Mouse (Mus musculus): Measurements from ENCODE around the gene Colec11. TPM values are rescaled to one million over a fixed set of nuclear protein-coding genes. Genes with fewer than 3 reads are reported as not detected.

Gene Colec11
- polyA plus RNA-seq (2015; fragmentation: Nextera tagmentation; extraction: Ambion mirVana) = 37.9 and 41.0 TPM in 2 replicates

DNA sequence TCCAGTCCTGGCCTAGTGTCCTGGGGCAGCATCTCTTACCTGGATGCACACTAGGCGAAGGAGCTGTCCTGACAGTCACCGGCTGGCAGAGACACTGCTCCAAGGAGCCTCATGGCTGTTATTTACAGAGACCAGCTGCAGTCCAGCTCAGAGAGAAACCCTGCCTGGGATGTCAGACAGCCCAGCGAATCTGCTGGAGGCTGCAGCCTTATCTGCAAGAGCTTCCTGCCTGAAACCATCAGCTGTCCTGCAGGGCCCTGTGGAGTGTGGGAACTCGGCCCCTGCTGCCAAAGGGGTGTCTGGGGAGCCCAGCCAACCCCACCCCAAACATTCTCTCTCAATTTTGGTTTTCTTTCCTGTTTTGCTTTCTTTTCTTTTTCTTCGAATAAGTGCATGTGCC is at the start of gene Colec11:
Gene Colec11, minus strand, starts transcription at position 183 of the 400 bp plus-strand sequence.
- Histone ChIP-seq H3K36me3 (replicated peaks; ENCODE audit: insufficient read depth, low read length) (no peaks in the 10 kb centered on the region), H3K9ac (replicated peaks) (peak within 1 kb of the TSS; percentile 4; the same call in 1 of the 2 replicates), H3K9me3 (ENCODE audit: low read length) (no peaks in the 10 kb centered on the region), H3K27ac (ENCODE audit: low read depth) (peak within 1 kb of the TSS; percentile 39), H3K4me1 (ENCODE audit: insufficient read depth) (peaks cover 18% of the 10 kb centered on the region), H3K27me3 (ENCODE audit: insufficient read depth, low read length) (no peaks in the 10 kb centered on the region), H3K4me3 (ENCODE audit: low read depth, low read length) (0 out of 2 replicates have a peak within 1 kb of the TSS, but pooled peaks have one; percentile 9), H3K4me2 (ENCODE audit: low read depth, low read length) (0 out of 2 replicates have a peak within 1 kb of the TSS, but pooled peaks have one; percentile 1)
- DNase-seq (no peak), ATAC-seq (no peak)
- WGBS (ENCODE audit: insufficient replicate concordance) = 36% methylated on average over 5 of the region's 5 CpGs
- TF ChIP-seq EP300 (IDR thresholded peaks at IDR 0.05; ENCODE audit: low read depth) (no peak), CTCF (IDR thresholded peaks at IDR 0.05; ENCODE audit: low read depth) (no peak)

DNA sequence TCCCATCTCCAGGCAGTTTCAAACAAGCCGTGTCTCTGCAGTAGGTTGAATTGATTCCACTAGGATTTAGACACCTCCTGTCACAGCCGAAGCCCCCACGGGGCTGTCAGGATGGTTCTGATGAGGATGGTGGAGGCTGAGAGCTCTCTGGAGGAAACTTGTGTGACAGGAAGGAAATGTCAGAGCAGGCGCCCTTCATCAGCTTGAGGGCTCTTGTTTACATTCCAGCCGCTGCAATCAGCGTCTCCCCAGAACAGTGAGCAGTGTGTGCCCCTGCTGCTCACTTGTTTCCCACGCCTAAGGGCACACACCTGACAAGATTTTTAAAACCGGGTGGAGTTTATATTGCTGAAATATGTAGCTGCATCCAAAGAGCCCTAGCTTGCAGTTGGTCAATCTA is 44.1 kb upstream of the Colec11 start:
- Histone ChIP-seq H3K9me3 (ENCODE audit: low read length) (no peaks in the 10 kb centered on the region), H3K4me3 (ENCODE audit: low read depth, low read length) (no peak overlapping the region), H3K27me3 (ENCODE audit: insufficient read depth, low read length) (no peaks in the 10 kb centered on the region), H3K4me1 (ENCODE audit: insufficient read depth) (peaks cover 19% of the 10 kb centered on the region), H3K36me3 (replicated peaks; ENCODE audit: insufficient read depth, low read length) (no peaks in the 10 kb centered on the region), H3K9ac (replicated peaks) (no peak overlapping the region), H3K27ac (ENCODE audit: low read depth) (no peak overlapping the region), H3K4me2 (ENCODE audit: low read depth, low read length) (0 out of 2 replicates have a peak overlapping the region, but pooled peaks have one; percentile 2)
- 16% methylated on average over 8 of the region's 8 CpGs for WGBS (ENCODE audit: insufficient replicate concordance)
- no peak for ATAC-seq
- no peak for DNase-seq
- no peak for TF ChIP-seq CTCF (IDR thresholded peaks at IDR 0.05; ENCODE audit: low read depth)
- TF ChIP-seq EP300 (IDR thresholded peaks at IDR 0.05; ENCODE audit: low read depth) = no peak

DNA sequence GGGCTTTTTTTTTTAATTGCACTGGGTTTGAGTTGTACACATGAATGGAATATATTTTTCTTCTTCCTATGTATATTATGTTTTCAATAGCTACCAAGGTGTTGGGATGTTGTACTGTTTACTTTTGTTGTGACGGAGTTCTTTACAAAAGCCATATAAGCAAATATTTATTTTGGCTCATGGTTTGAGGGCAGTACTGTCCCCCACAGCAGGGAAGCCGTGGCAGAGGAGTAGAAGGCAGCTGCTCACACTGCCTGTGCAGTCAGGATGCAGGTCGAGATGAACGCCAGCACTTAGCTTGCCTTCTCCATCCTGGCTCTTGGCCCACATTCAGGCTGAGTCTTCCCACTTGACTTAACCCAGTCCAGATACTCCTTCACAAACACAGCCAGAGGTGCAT is 43.6 kb upstream of the Colec11 start:
- no peak overlapping the region for H3K27ac ChIP-seq (ENCODE audit: low read depth)
- no peak overlapping the region for H3K4me3 ChIP-seq (ENCODE audit: low read depth, low read length)
- no peak for TF ChIP-seq EP300 (IDR thresholded peaks at IDR 0.05; ENCODE audit: low read depth)
- no peak for TF ChIP-seq CTCF (IDR thresholded peaks at IDR 0.05; ENCODE audit: low read depth)
- H3K9me3 ChIP-seq (ENCODE audit: low read length) = no peaks in the 10 kb centered on the region
- WGBS (ENCODE audit: insufficient replicate concordance) = 52% methylated on average over 4 of the region's 4 CpGs
- H3K36me3 ChIP-seq (replicated peaks; ENCODE audit: insufficient read depth, low read length) = no peaks in the 10 kb centered on the region
- peak; percentile 79 for ATAC-seq
- H3K4me1 ChIP-seq (ENCODE audit: insufficient read depth) = peaks cover 19% of the 10 kb centered on the region
- no peaks in the 10 kb centered on the region for H3K27me3 ChIP-seq (ENCODE audit: insufficient read depth, low read length)
- 0 out of 2 replicates have a peak overlapping the region, but pooled peaks have one; percentile 2 for H3K4me2 ChIP-seq (ENCODE audit: low read depth, low read length)
- DNase-seq = no peak
- no peak overlapping the region for H3K9ac ChIP-seq (replicated peaks)

DNA sequence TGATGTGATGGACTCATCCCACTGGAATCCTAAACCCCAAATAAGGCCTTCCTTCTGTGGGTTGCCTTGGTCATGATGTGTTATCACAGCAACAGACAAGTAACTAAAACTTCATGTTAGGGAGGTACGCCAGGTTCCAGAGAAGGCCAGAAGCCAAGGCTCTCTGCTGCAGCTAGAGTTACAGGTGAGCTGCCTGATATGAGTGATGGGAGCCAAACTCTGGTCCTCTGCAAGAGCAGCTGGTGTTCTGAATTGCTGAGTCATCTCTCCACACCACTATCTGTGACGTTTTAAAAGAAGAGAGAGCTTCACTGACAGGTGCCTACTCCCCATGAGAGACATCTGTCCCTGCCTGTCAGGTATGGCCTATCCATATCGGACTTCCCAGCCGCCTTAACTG is 39.5 kb upstream of the Colec11 start:
- Histone ChIP-seq H3K36me3 (replicated peaks; ENCODE audit: insufficient read depth, low read length) (peaks cover 26% of the 10 kb centered on the region), H3K9me3 (ENCODE audit: low read length) (no peaks in the 10 kb centered on the region), H3K4me3 (ENCODE audit: low read depth, low read length) (no peak overlapping the region), H3K27ac (ENCODE audit: low read depth) (no peak overlapping the region), H3K27me3 (ENCODE audit: insufficient read depth, low read length) (no peaks in the 10 kb centered on the region), H3K4me2 (ENCODE audit: low read depth, low read length) (no peak overlapping the region), H3K9ac (replicated peaks) (no peak overlapping the region), H3K4me1 (ENCODE audit: insufficient read depth) (peaks cover 18% of the 10 kb centered on the region)
- TF ChIP-seq EP300 (IDR thresholded peaks at IDR 0.05; ENCODE audit: low read depth) (no peak), CTCF (IDR thresholded peaks at IDR 0.05; ENCODE audit: low read depth) (no peak)
- 67% methylated on average over 4 of the region's 4 CpGs for WGBS (ENCODE audit: insufficient replicate concordance)
- no peak for DNase-seq
- ATAC-seq = no peak

DNA sequence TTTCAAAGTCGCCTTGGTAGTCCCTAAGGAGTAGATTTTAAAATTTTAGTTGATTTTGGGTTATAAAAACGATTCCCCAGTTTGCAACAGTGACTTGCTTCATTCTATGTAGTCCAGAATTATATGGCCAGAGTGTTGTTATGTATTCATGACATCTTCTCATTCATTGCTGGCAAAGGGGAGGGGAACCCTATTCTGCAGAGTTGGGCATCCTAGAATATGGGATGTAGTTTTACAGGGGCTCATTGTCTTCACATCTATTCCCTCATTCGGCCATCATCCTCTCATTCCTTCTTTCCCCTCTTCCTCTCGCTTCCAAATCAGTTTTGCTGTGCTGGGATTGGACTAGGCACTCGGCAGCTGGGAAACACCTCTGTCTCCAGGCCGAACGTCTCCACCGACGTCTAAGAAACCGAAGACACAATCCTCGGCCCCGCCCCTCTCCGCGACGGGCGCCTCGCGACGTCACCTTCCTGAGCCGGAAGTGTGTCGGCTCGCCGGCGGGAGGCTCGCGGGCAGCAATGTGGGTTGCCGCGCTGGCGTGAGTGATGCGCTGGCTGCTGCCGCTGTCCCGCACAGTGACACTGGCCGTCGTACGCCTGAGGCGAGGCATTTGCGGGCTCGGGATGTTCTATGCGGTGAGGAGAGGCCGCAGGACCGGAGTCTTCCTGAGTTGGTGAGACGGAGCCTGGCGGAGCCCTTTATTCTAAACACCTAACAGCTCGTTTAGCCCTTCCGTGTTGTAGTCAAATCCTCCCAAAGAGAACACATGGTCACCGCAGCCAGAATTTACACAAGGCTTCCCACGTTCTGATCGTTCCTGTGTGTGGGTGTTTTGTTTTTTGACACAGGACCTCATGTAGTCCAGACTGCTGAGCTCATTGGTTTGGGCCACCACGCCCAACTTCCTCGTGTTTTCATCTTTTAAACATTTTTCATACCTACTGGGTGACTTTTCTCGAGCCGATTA is 26.2 kb upstream of the Colec11 start, which contains the start of gene Rnaseh1:
Gene Rnaseh1, plus strand, starts transcription at position 462 of the 970 bp plus-strand sequence.
- ATAC-seq = peak; percentile 94
- DNase-seq = peak; percentile 92
- 3% methylated on average over 52 of the region's 52 CpGs for WGBS (ENCODE audit: insufficient replicate concordance)
- Histone ChIP-seq H3K9me3 (ENCODE audit: low read length) (no peaks in the 10 kb centered on the region), H3K4me2 (ENCODE audit: low read depth, low read length) (peak within 1 kb of the TSS; percentile 71), H3K36me3 (replicated peaks; ENCODE audit: insufficient read depth, low read length) (peaks cover 13% of the 10 kb centered on the region), H3K27ac (ENCODE audit: low read depth) (peak within 1 kb of the TSS; percentile 71), H3K27me3 (ENCODE audit: insufficient read depth, low read length) (no peaks in the 10 kb centered on the region), H3K9ac (replicated peaks) (peak within 1 kb of the TSS; percentile 72), H3K4me3 (ENCODE audit: low read depth, low read length) (peak within 1 kb of the TSS; percentile 86), H3K4me1 (ENCODE audit: insufficient read depth) (peaks cover 9% of the 10 kb centered on the region)
- TF ChIP-seq EP300 (IDR thresholded peaks at IDR 0.05; ENCODE audit: low read depth) = no peak
- TF ChIP-seq CTCF (IDR thresholded peaks at IDR 0.05; ENCODE audit: low read depth) = no peak

DNA sequence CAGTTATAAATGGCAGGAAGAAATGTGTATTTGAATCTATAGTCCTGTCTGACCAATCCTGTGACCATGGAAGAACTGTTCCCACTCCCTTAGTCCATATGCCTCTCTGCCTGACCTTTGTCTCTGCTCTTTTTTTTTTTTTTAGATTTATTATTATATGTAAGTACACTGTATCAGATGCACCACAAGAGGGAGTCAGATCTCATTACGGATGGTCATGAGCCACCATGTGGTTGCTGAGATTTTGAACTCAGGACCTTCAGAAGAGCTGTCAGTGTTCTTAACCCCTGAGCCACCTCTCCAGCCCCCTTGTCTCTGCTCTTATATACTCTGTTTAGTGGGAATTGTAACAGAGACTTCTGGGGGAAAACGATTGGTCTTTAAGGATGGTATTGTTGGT is 15.6 kb upstream of the Colec11 start:
- peaks cover 11% of the 10 kb centered on the region for H3K4me1 ChIP-seq (ENCODE audit: insufficient read depth)
- H3K9me3 ChIP-seq (ENCODE audit: low read length) = no peaks in the 10 kb centered on the region
- TF ChIP-seq EP300 (IDR thresholded peaks at IDR 0.05; ENCODE audit: low read depth) (no peak), CTCF (IDR thresholded peaks at IDR 0.05; ENCODE audit: low read depth) (peak; percentile 36)
- no peak overlapping the region for H3K9ac ChIP-seq (replicated peaks)
- DNase-seq (no peak), ATAC-seq (no peak)
- no peak overlapping the region for H3K4me2 ChIP-seq (ENCODE audit: low read depth, low read length)
- no peak overlapping the region for H3K4me3 ChIP-seq (ENCODE audit: low read depth, low read length)
- peaks cover 6% of the 10 kb centered on the region for H3K36me3 ChIP-seq (replicated peaks; ENCODE audit: insufficient read depth, low read length)
- no peaks in the 10 kb centered on the region for H3K27me3 ChIP-seq (ENCODE audit: insufficient read depth, low read length)
- H3K27ac ChIP-seq (ENCODE audit: low read depth) = no peak overlapping the region
- 55% methylated on average over 2 of the region's 2 CpGs for WGBS (ENCODE audit: insufficient replicate concordance)

Data from liver, postnatal 0 days (tissue).